Mouse (Mus musculus) midbrain, embryonic 16.5 days (tissue): ENCODE measurements around the gene Ntmt1. TPM values are rescaled to one million over a fixed set of nuclear protein-coding genes. Genes with fewer than 3 reads are reported as not detected.

Experiments used
- ATAC-seq: fragments of 200-750 bp; cut with Nextera tagmentation; 2 replicates; pipeline ENCODE4 v1.8.0; 2017; ENCODE audit warnings: moderate TSS enrichment
- H3K27ac ChIP-seq: fragments of 300-500 bp; sonication (generic); 2 replicates; pipeline ENCODE4 v1.5.1; 2014; ENCODE audit warnings: mild to moderate bottlenecking, low read length, mixed read lengths
- H3K27me3 ChIP-seq: fragments of 300-500 bp; sonication (generic); 2 replicates; pipeline ENCODE4 v1.6.1; 2014; ENCODE audit warnings: low read depth, low read length, mixed read lengths; ENCODE audit not compliant: control insufficient read depth, insufficient read depth
- H3K36me3 ChIP-seq: fragments of 300-500 bp; sonication (generic); 2 replicates; pipeline ENCODE4 v1.6.1; 2014; ENCODE audit warnings: mild to moderate bottlenecking, low read length, moderate library complexity, mixed read lengths; ENCODE audit not compliant: control insufficient read depth, insufficient read depth
- H3K4me1 ChIP-seq: fragments of 300-500 bp; sonication (generic); 2 replicates; pipeline ENCODE4 v1.6.1; 2014; ENCODE audit warnings: mild to moderate bottlenecking, low read length, mixed read lengths; ENCODE audit not compliant: control insufficient read depth, insufficient read depth
- H3K4me2 ChIP-seq: fragments of 300-500 bp; sonication (generic); 2 replicates; pipeline ENCODE4 v1.6.1; 2014; ENCODE audit warnings: mild to moderate bottlenecking, low read length, mixed read lengths
- H3K4me3 ChIP-seq: fragments of 300-500 bp; sonication (generic); 2 replicates; pipeline ENCODE4 v1.5.1; 2014; ENCODE audit warnings: low read depth, mild to moderate bottlenecking, low read length, moderate library complexity, mixed read lengths
- H3K9ac ChIP-seq: fragments of 300-500 bp; sonication (generic); 2 replicates; pipeline ENCODE4 v1.6.1; 2014; ENCODE audit warnings: low read depth, low read length, mixed read lengths
- H3K9me3 ChIP-seq: fragments of 300-500 bp; sonication (generic); replicated peaks from 2 replicates; pipeline ENCODE4 v1.6.1; 2014; ENCODE audit warnings: mild to moderate bottlenecking, low read length, mixed read lengths; ENCODE audit not compliant: control insufficient read depth, poor library complexity, severe bottlenecking
- WGBS: fragments of 180-500 bp; shearing (Covaris S2); extraction: QIAGEN DNeasy Blood & Tissue Kit; methylation state at CpG from one replicate; pipeline ENCODE4 v1.1.7; 2014; 5-methylcytosine and 5-hydroxymethylcytosine counted together
- polyA plus RNA-seq: library from polyadenylated mRNA; unstranded; fragments of >200 nt; fragmentation: Nextera tagmentation; extraction: Ambion mirVana; gene quantifications from 2 replicates; pipeline ENCODE4 v1.2.1, GENCODE M21; 2015

Ntmt1 gene
- polyA plus RNA-seq, 1 experiment from 2014 or later = 105 TPM

- Histone ChIP-seq H3K4me2 (no peak overlapping the region), H3K4me1 (peaks cover 11% of the 10 kb centered on the region), H3K9ac (no peak overlapping the region), H3K27ac (no peak overlapping the region), H3K9me3 (no peaks in the 10 kb centered on the region), H3K27me3 (no peaks in the 10 kb centered on the region), H3K36me3 (no peaks in the 10 kb centered on the region), H3K4me3 (no peak overlapping the region)
- 8% methylated on average over 5 of the region's 5 CpGs for WGBS
- no peak for ATAC-seq
Observed at GRCm38 (mm10) chr2:30779241-30779640, 28.4 kb upstream of the Ntmt1 start.

- Histone ChIP-seq H3K27ac (peak overlapping the region; percentile 56), H3K4me3 (no peak overlapping the region), H3K9ac (peak overlapping the region; percentile 61)
Observed at GRCm38 (mm10) chr2:30782312-30783290, 25.0 kb upstream of the Ntmt1 start.

GRCm38 (mm10) chr2:30783346-30783745 lies 24.3 kb upstream of the Ntmt1 start:
- WGBS = 0% methylated on average over 11 of the region's 13 CpGs
- H3K9ac ChIP-seq = peak overlapping the region; percentile 61
- H3K27me3 ChIP-seq = no peaks in the 10 kb centered on the region
- peak overlapping the region; percentile 29 for H3K4me3 ChIP-seq
- H3K36me3 ChIP-seq = no peaks in the 10 kb centered on the region
- peak overlapping the region; percentile 58 for H3K4me2 ChIP-seq
- peak overlapping the region; percentile 56 for H3K27ac ChIP-seq
- H3K9me3 ChIP-seq = no peaks in the 10 kb centered on the region
- H3K4me1 ChIP-seq = peaks cover 19% of the 10 kb centered on the region
- ATAC-seq = peak; percentile 47; the same call in 1 of the 2 replicates

More at GRCm38 (mm10) chr2:30782312-30783290, 25.0 kb upstream of the Ntmt1 start:
- no peak for ATAC-seq
- Histone ChIP-seq H3K4me1 (peaks cover 19% of the 10 kb centered on the region), H3K36me3 (no peaks in the 10 kb centered on the region), H3K27me3 (no peaks in the 10 kb centered on the region), H3K4me2 (peak overlapping the region; percentile 58), H3K9me3 (no peaks in the 10 kb centered on the region)
- 74% methylated on average over 8 of the region's 8 CpGs for WGBS

- Histone ChIP-seq H3K27ac (peak overlapping the region; percentile 55), H3K9me3 (no peaks in the 10 kb centered on the region), H3K27me3 (no peaks in the 10 kb centered on the region), H3K9ac (peak overlapping the region; percentile 46), H3K4me1 (peaks cover 19% of the 10 kb centered on the region), H3K4me3 (no peak overlapping the region), H3K36me3 (no peaks in the 10 kb centered on the region), H3K4me2 (peak overlapping the region; percentile 42)
- 10% methylated on average over 39 of the region's 40 CpGs for WGBS
- ATAC-seq = 0 out of 2 replicates have a peak, but pooled peaks have one; percentile 18
Observed at GRCm38 (mm10) chr2:30784078-30784994, 23.3 kb upstream of the Ntmt1 start.

- H3K27ac ChIP-seq = no peak overlapping the region
Observed at GRCm38 (mm10) chr2:30787466-30787865, 20.2 kb upstream of the Ntmt1 start.

GRCm38 (mm10) chr2:30792061-30792460 lies 15.6 kb upstream of the Ntmt1 start:
- Histone ChIP-seq H3K4me3 (no peak overlapping the region), H3K4me1 (peaks cover 21% of the 10 kb centered on the region), H3K36me3 (no peaks in the 10 kb centered on the region), H3K27ac (no peak overlapping the region), H3K27me3 (no peaks in the 10 kb centered on the region), H3K9ac (no peak overlapping the region), H3K4me2 (no peak overlapping the region), H3K9me3 (no peaks in the 10 kb centered on the region)
- WGBS = 87% methylated on average over 7 of the region's 7 CpGs
- ATAC-seq = no peak

More at GRCm38 (mm10) chr2:30787466-30787865, 20.2 kb upstream of the Ntmt1 start:
- 60% methylated on average over 4 of the region's 4 CpGs for WGBS
- Histone ChIP-seq H3K4me1 (peaks cover 19% of the 10 kb centered on the region), H3K9me3 (no peaks in the 10 kb centered on the region), H3K36me3 (no peaks in the 10 kb centered on the region), H3K4me2 (no peak overlapping the region), H3K9ac (no peak overlapping the region), H3K27me3 (no peaks in the 10 kb centered on the region), H3K4me3 (no peak overlapping the region)
- no peak for ATAC-seq

- peak overlapping the region; percentile 60 for H3K4me2 ChIP-seq
- 5% methylated on average over 48 of the region's 48 CpGs for WGBS
- peak overlapping the region; percentile 73 for H3K27ac ChIP-seq
- peak overlapping the region; percentile 39 for H3K4me3 ChIP-seq
- no peaks in the 10 kb centered on the region for H3K9me3 ChIP-seq
- H3K9ac ChIP-seq = peak overlapping the region; percentile 65
- H3K36me3 ChIP-seq = no peaks in the 10 kb centered on the region
- peaks cover 24% of the 10 kb centered on the region for H3K4me1 ChIP-seq
- H3K27me3 ChIP-seq = no peaks in the 10 kb centered on the region
- ATAC-seq = peak; percentile 58
Observed at GRCm38 (mm10) chr2:30794179-30795108, 13.2 kb upstream of the Ntmt1 start.
